Mouse (Mus musculus): ENCODE results near the gene Fgfr2.
A peak's percentile ranks its signal among the peaks of the same experiment; 100 is the strongest.

DNA sequence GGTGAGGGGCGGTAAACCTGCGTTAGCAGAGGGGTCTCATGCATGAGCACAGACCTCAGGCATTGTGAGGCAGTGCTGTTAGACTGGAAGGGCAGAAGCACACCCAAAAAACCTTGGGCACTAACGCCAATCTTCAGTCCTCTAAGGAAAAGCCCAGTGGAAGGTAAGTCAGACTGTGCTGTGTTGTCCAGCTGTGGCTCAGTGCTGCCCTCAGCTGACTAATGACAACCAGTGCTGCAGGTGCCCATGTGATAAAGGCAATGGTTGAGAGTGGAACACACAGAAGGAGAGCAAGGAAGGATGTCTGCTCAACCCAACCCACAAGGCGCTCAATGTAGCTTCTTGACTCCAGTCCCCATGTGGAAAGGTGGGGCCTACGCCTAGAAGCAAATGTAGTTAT, 126.8 kb downstream of the Fgfr2 start:
- no peak for TF ChIP-seq POLR2A (IDR thresholded peaks at IDR 0.05; ENCODE audit: low read depth, low read length)
- TF ChIP-seq CTCF (IDR thresholded peaks at IDR 0.05; ENCODE audit: borderline replicate concordance, insufficient read depth, low read length), result peak; percentile 73; the same call in 1 of the 2 replicates
